Mouse (Mus musculus): Measurements from ENCODE around the gene Depdc7. TPM values are rescaled to one million over a fixed set of nuclear protein-coding genes. Genes with fewer than 3 reads are reported as not detected.

Depdc7 gene
- polyA plus RNA-seq, 1 experiment from 2014 or later, result 0.88 TPM

GRCm38 (mm10) chr2:104743160-104743559 is 482 bp upstream of the Depdc7 start:
- H3K9me3 ChIP-seq (replicated peaks; ENCODE audit: control insufficient read depth, low read length, poor library complexity, severe bottlenecking), result no peaks in the 10 kb centered on the region
- peak overlapping the region; percentile 80; the same call in 1 of the 2 replicates for H3K4me3 ChIP-seq (ENCODE audit: low read depth, low read length)
- H3K4me1 ChIP-seq (ENCODE audit: control insufficient read depth, insufficient read depth, low read length), result peaks cover 5% of the 10 kb centered on the region
- no peak overlapping the region for H3K9ac ChIP-seq (ENCODE audit: low read depth, low read length)
- ATAC-seq, result peak; percentile 25; the same call in 1 of the 2 replicates
- no peak overlapping the region for H3K27ac ChIP-seq (ENCODE audit: low read length)
- H3K36me3 ChIP-seq (ENCODE audit: control insufficient read depth, insufficient read depth, low read length), result no peaks in the 10 kb centered on the region
- H3K27me3 ChIP-seq (ENCODE audit: control insufficient read depth, insufficient read depth, low read depth, low read length), result peaks cover 12% of the 10 kb centered on the region; the same call in 1 of the 2 replicates
- 24% methylated on average over 7 of the region's 7 CpGs for WGBS
- peak overlapping the region; percentile 99 for H3K4me2 ChIP-seq (ENCODE audit: low read length)

GRCm38 (mm10) chr2:104741896-104742740 is 560 bp downstream of the Depdc7 start:
- Histone ChIP-seq H3K4me2 (ENCODE audit: low read length) (peak overlapping the region; percentile 99), H3K27ac (ENCODE audit: low read length) (no peak overlapping the region), H3K9me3 (replicated peaks; ENCODE audit: control insufficient read depth, low read length, poor library complexity, severe bottlenecking) (no peaks in the 10 kb centered on the region), H3K4me1 (ENCODE audit: control insufficient read depth, insufficient read depth, low read length) (peaks cover 5% of the 10 kb centered on the region), H3K27me3 (ENCODE audit: control insufficient read depth, insufficient read depth, low read depth, low read length) (peaks cover 12% of the 10 kb centered on the region; the same call in 1 of the 2 replicates), H3K36me3 (ENCODE audit: control insufficient read depth, insufficient read depth, low read length) (no peaks in the 10 kb centered on the region), H3K9ac (ENCODE audit: low read depth, low read length) (peak overlapping the region; percentile 72), H3K4me3 (ENCODE audit: low read depth, low read length) (peak overlapping the region; percentile 80)
- WGBS, result 3% methylated on average over 42 of the region's 46 CpGs
- peak; percentile 36 for ATAC-seq

- no peak overlapping the region for H3K4me2 ChIP-seq (ENCODE audit: low read length)
- no peak for ATAC-seq
- WGBS, result 27% methylated on average over 7 of the region's 7 CpGs
These were observed 1.5 kb downstream of the Depdc7 start for GRCm38 (mm10) chr2:104741015-104741758.

GRCm38 (mm10) chr2:104740248-104740949 is 2.3 kb downstream of the Depdc7 start:
- no peak overlapping the region for H3K4me3 ChIP-seq (ENCODE audit: low read depth, low read length)
- no peak overlapping the region for H3K4me2 ChIP-seq (ENCODE audit: low read length)
- H3K27me3 ChIP-seq (ENCODE audit: control insufficient read depth, insufficient read depth, low read depth, low read length), result peaks cover 12% of the 10 kb centered on the region; the same call in 1 of the 2 replicates
- H3K4me1 ChIP-seq (ENCODE audit: control insufficient read depth, insufficient read depth, low read length), result peaks cover 5% of the 10 kb centered on the region
- H3K36me3 ChIP-seq (ENCODE audit: control insufficient read depth, insufficient read depth, low read length), result no peaks in the 10 kb centered on the region
- no peak overlapping the region for H3K9ac ChIP-seq (ENCODE audit: low read depth, low read length)
- 64% methylated on average over 7 of the region's 7 CpGs for WGBS
- no peak overlapping the region for H3K27ac ChIP-seq (ENCODE audit: low read length)
- no peaks in the 10 kb centered on the region for H3K9me3 ChIP-seq (replicated peaks; ENCODE audit: control insufficient read depth, low read length, poor library complexity, severe bottlenecking)
- ATAC-seq, result no peak

More at GRCm38 (mm10) chr2:104741015-104741758, 1.5 kb downstream of the Depdc7 start:
- Histone ChIP-seq H3K27ac (ENCODE audit: low read length) (no peak overlapping the region), H3K4me1 (ENCODE audit: control insufficient read depth, insufficient read depth, low read length) (peaks cover 5% of the 10 kb centered on the region), H3K27me3 (ENCODE audit: control insufficient read depth, insufficient read depth, low read depth, low read length) (peaks cover 12% of the 10 kb centered on the region; the same call in 1 of the 2 replicates), H3K9me3 (replicated peaks; ENCODE audit: control insufficient read depth, low read length, poor library complexity, severe bottlenecking) (no peaks in the 10 kb centered on the region), H3K36me3 (ENCODE audit: control insufficient read depth, insufficient read depth, low read length) (no peaks in the 10 kb centered on the region), H3K4me3 (ENCODE audit: low read depth, low read length) (no peak overlapping the region), H3K9ac (ENCODE audit: low read depth, low read length) (no peak overlapping the region)

GRCm38 (mm10) chr2:104739691-104740090 is 3.0 kb downstream of the Depdc7 start:
- H3K36me3 ChIP-seq (ENCODE audit: control insufficient read depth, insufficient read depth, low read length), result no peaks in the 10 kb centered on the region
- no peak overlapping the region for H3K4me2 ChIP-seq (ENCODE audit: low read length)
- no peak overlapping the region for H3K9ac ChIP-seq (ENCODE audit: low read depth, low read length)
- H3K27ac ChIP-seq (ENCODE audit: low read length), result no peak overlapping the region
- no peaks in the 10 kb centered on the region for H3K9me3 ChIP-seq (replicated peaks; ENCODE audit: control insufficient read depth, low read length, poor library complexity, severe bottlenecking)
- H3K4me1 ChIP-seq (ENCODE audit: control insufficient read depth, insufficient read depth, low read length), result peaks cover 5% of the 10 kb centered on the region
- ATAC-seq, result no peak
- H3K27me3 ChIP-seq (ENCODE audit: control insufficient read depth, insufficient read depth, low read depth, low read length), result peaks cover 12% of the 10 kb centered on the region; the same call in 1 of the 2 replicates
- WGBS, result 96% methylated on average over 2 of the region's 2 CpGs
- no peak overlapping the region for H3K4me3 ChIP-seq (ENCODE audit: low read depth, low read length)

- 69% methylated on average over 7 of the region's 7 CpGs for WGBS
- H3K9ac ChIP-seq (ENCODE audit: low read depth, low read length), result no peak overlapping the region
- no peak overlapping the region for H3K4me3 ChIP-seq (ENCODE audit: low read depth, low read length)
- ATAC-seq, result no peak
- no peak overlapping the region for H3K27ac ChIP-seq (ENCODE audit: low read length)
- no peaks in the 10 kb centered on the region for H3K36me3 ChIP-seq (ENCODE audit: control insufficient read depth, insufficient read depth, low read length)
- peaks cover 7% of the 10 kb centered on the region; the same call in 1 of the 2 replicates for H3K27me3 ChIP-seq (ENCODE audit: control insufficient read depth, insufficient read depth, low read depth, low read length)
- H3K4me1 ChIP-seq (ENCODE audit: control insufficient read depth, insufficient read depth, low read length), result no peaks in the 10 kb centered on the region; the same call in 1 of the 2 replicates
- no peaks in the 10 kb centered on the region for H3K9me3 ChIP-seq (replicated peaks; ENCODE audit: control insufficient read depth, low read length, poor library complexity, severe bottlenecking)
- H3K4me2 ChIP-seq (ENCODE audit: low read length), result no peak overlapping the region
These were observed 6.4 kb downstream of the Depdc7 start for GRCm38 (mm10) chr2:104736241-104736640.

GRCm38 (mm10) chr2:104732562-104733256 is 10.0 kb downstream of the Depdc7 start:
- Histone ChIP-seq H3K9ac (ENCODE audit: low read depth, low read length) (no peak overlapping the region), H3K4me2 (ENCODE audit: low read length) (no peak overlapping the region), H3K4me3 (ENCODE audit: low read depth, low read length) (no peak overlapping the region), H3K27me3 (ENCODE audit: control insufficient read depth, insufficient read depth, low read depth, low read length) (no peaks in the 10 kb centered on the region), H3K27ac (ENCODE audit: low read length) (no peak overlapping the region), H3K9me3 (replicated peaks; ENCODE audit: control insufficient read depth, low read length, poor library complexity, severe bottlenecking) (no peaks in the 10 kb centered on the region), H3K36me3 (ENCODE audit: control insufficient read depth, insufficient read depth, low read length) (no peaks in the 10 kb centered on the region), H3K4me1 (ENCODE audit: control insufficient read depth, insufficient read depth, low read length) (no peaks in the 10 kb centered on the region)
- WGBS, result 58% methylated on average over 7 of the region's 7 CpGs
- no peak for ATAC-seq

- H3K9me3 ChIP-seq (replicated peaks; ENCODE audit: control insufficient read depth, low read length, poor library complexity, severe bottlenecking), result no peaks in the 10 kb centered on the region
- ATAC-seq, result no peak
- H3K27ac ChIP-seq (ENCODE audit: low read length), result no peak overlapping the region
- H3K4me2 ChIP-seq (ENCODE audit: low read length), result no peak overlapping the region
- no peak overlapping the region for H3K4me3 ChIP-seq (ENCODE audit: low read depth, low read length)
- H3K4me1 ChIP-seq (ENCODE audit: control insufficient read depth, insufficient read depth, low read length), result no peaks in the 10 kb centered on the region
- H3K36me3 ChIP-seq (ENCODE audit: control insufficient read depth, insufficient read depth, low read length), result no peaks in the 10 kb centered on the region
- H3K9ac ChIP-seq (ENCODE audit: low read depth, low read length), result no peak overlapping the region
- no peaks in the 10 kb centered on the region for H3K27me3 ChIP-seq (ENCODE audit: control insufficient read depth, insufficient read depth, low read depth, low read length)
- 85% methylated on average over 9 of the region's 9 CpGs for WGBS
These were observed 10.6 kb downstream of the Depdc7 start for GRCm38 (mm10) chr2:104732033-104732444.

All from midbrain, embryonic 16.5 days (tissue).